Mouse (Mus musculus) adipocyte (in vitro differentiated cells): Measurements from ENCODE around the gene Capn8.
A peak's percentile ranks its signal among the peaks of the same experiment; 100 is the strongest.

Experiments used
- DNase-seq: peaks from one replicate; pipeline ENCODE4 v3.0.0-alpha.2; 2016; ENCODE audit warnings: low spot score

The Capn8 gene

GRCm38 (mm10) chr1:182550761-182551160 lies 14.0 kb upstream of the Capn8 start:
- no peak for DNase-seq

GRCm38 (mm10) chr1:182553649-182554375 lies 11.0 kb upstream of the Capn8 start:
- no peak for DNase-seq

DNA sequence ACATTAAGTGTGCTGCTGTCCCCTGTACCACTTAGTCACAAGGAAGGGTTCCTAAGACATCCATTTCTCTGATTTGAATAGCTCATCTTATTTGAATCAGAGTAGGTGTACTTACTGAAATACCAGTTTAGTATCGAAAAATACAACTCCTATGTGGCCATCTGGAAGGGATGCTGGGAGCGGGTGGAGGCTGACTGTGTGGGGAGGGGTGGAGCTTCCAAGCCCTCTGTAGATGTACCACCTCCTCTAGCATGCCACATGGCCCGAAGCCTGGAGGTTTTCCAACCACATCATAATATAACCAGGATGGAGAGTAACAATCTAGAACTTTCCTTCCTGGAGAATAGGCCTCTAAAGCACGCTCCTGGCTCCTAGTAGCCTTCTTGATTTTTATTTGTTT lies 6.5 kb upstream of the Capn8 start:
- no peak for DNase-seq

- DNase-seq = no peak
These were observed 5.3 kb upstream of the Capn8 start for GRCm38 (mm10) chr1:182559530-182559929.

- DNase-seq = peak; percentile 53
These were observed 4.3 kb upstream of the Capn8 start for GRCm38 (mm10) chr1:182560390-182561098.

DNA sequence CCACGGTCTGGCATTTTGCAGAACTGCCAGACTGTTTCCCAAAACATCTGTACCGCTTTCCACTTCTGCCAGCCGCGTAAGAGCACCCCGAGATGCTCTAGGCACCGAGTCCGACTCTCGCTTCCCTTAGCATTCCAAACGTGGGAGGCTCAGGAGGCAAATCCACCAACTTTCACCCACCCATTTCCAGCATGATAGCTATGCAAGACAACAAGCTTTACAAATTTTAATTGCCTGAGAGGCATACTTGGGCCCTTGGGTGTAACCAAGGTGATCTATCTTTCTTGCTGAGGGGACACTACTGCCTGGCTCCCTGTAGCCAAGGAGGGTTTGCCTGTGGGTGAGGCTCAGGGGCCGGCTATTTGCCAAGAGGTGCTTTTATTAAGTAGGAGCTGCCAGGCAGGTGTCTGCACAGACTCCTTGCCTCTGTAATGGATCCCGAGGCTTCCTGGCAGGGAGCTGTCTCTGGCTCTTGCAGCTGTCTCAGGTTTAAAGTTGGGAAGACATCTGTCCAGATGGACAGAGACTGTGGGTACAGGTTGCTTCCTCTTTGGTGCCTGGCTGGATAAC lies 2.8 kb upstream of the Capn8 start:
- DNase-seq = no peak

GRCm38 (mm10) chr1:182562576-182563370 lies 2.0 kb upstream of the Capn8 start:
- no peak for DNase-seq

DNA sequence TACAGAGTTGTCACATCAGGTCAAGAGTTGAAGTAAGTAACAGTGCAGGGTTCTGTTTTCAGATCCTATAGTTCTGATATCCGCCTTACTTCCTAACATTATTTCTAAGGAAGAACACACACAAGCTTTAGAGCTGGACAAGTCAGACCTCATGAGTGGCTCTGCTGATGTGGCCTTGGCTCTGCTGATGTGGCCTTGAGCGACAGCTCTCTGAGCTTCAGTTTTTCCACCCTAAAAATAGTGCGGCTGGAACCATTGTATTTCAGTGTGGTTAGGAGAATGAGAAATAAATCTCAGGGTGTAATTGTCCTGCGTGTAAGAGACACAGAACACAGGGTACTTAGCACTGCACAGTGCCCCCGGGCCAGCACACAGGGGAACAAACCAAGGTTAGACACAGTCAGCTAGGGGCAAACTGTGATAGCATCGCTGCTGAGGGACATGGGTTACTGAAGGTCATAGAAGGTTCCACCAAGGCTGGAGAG lies 586 bp downstream of the Capn8 start:
- no peak for DNase-seq

DNA sequence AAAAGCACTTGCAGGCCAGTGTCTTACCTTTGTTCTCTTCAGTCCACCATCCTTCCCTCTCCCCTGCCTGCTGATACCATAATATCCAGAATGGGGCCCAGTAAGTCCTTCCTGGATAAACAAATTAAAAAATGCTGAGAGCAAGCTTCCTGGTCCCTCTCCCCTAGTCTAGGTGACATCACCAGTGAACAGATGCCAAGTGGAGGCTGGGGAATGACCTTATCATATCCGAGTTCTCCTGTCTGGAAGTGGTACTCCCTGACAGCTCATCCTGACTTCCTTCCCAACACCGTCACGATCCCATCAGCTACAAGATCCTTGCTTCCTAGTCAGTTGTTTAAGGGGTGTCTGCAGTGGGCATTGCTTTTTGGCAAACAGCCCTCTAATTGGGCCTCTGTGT lies 6.3 kb downstream of the Capn8 start:
- peak; percentile 40 for DNase-seq

DNA sequence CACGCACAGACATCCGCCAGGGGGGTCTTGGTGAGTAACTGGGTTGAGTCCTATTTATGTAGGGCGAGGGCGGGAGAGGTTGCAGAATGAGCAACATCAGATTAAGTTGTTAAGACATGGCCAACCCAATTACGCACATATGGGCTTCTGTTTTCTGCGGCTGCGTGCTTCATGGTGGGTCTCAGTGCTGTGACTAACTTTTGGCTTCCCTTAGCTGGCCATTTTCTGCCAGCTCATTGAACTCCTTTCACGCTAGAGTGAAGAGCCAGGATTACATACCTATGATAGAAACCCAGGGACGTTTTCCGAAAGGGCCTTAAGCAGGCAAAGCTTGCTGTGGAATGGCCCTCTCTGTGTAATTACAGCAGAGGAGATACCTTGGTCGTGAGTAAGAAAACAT lies 7.2 kb downstream of the Capn8 start:
- no peak for DNase-seq

DNA sequence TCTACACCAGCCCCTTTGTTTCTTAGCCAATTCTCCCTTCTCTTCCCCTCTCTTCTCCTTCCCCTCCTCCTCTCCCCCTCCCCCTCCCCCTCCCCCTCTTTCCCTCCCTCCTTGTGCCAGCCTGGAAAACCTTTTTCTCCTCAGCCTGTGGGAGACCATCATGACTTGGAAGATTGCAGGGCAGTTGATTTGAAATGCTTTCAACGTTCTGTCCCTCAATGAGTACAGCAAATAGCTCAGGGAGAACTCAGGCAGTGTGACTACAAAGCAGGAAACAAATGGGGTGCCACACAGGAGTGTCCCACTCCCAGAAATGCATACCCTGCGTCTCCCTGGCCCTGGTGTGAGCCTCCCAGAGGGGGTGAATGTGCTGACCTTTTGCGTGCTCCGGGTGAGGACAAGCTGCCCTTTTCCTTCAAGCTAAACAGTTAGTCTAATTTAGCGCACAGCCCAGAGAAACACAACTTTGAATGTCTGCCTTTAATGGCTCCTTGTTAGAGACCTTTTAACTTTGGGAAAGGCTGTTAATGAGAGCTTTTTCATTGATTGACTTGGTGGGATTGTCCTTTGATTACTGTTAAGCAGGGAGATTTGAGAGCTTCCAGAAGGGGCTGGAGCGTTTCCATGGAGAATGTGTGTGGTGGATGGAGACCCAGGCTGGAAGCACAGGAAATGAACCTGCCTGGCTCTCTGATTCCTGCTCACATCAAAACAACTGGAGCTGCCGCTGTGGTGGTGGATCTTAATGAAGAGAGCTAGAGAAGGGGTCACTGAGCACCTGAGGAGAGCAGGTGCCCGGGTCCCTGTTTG lies 9.3 kb downstream of the Capn8 start:
- no peak for DNase-seq

GRCm38 (mm10) chr1:182574666-182575049 lies 9.9 kb downstream of the Capn8 start:
- DNase-seq = no peak

DNA sequence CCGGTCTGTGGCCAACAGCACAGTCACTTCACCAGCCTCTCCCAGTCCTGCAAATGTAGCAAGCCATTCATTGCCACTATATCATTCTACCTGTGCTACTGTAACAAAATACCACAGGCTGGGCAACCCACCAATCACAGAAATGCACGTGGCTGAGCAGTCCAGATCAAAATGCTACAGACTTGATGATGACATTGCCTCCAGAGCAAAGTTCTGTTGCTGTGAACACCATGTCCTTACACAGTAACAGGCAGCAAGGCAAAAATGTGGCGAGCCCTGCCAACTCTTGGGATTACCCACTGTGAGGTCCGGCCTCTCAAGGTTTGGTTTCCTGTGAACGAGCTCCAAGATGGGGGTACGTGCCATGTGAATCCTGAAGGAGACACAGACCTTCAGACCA lies 19.4 kb downstream of the Capn8 start:
- no peak for DNase-seq

DNA sequence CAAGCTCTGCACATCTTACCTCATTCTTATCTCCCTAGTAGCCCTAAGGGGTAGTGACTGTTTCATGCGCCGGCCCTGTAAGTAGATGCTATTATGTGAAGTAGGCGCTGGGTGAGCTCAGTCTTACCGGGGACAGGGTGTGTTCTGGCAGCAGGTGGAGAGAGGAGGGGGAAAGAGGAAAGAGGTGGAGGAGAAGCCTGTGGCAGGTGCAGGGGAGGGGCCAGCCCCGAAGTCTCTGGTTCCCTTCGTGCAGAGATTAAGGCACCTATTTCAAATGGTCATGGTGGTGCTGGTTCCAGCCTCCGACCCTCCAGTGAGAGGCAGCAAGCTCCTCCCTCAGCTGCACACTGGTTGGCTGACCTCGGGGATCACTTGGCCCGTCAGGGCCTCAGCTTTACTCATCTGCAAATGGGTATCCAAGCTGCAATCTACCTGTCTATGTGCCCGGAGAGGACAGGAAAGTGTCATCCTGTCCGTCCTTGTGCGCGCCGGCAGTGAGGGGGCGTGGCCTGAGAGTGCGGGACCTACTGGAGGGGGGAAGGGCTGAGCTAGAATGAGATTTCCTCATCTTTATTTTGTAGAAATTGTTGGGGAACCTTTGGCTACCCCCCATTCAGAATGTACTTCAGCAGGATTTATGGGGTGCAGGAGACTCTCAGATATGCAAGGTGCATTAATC lies 20.5 kb downstream of the Capn8 start:
- no peak for DNase-seq

- no peak for DNase-seq
These were observed 22.9 kb downstream of the Capn8 start for GRCm38 (mm10) chr1:182587706-182588105.

- DNase-seq = no peak
These were observed 26.7 kb downstream of the Capn8 start for GRCm38 (mm10) chr1:182591491-182591890.

GRCm38 (mm10) chr1:182592436-182592835 lies 27.6 kb downstream of the Capn8 start:
- DNase-seq = no peak

DNA sequence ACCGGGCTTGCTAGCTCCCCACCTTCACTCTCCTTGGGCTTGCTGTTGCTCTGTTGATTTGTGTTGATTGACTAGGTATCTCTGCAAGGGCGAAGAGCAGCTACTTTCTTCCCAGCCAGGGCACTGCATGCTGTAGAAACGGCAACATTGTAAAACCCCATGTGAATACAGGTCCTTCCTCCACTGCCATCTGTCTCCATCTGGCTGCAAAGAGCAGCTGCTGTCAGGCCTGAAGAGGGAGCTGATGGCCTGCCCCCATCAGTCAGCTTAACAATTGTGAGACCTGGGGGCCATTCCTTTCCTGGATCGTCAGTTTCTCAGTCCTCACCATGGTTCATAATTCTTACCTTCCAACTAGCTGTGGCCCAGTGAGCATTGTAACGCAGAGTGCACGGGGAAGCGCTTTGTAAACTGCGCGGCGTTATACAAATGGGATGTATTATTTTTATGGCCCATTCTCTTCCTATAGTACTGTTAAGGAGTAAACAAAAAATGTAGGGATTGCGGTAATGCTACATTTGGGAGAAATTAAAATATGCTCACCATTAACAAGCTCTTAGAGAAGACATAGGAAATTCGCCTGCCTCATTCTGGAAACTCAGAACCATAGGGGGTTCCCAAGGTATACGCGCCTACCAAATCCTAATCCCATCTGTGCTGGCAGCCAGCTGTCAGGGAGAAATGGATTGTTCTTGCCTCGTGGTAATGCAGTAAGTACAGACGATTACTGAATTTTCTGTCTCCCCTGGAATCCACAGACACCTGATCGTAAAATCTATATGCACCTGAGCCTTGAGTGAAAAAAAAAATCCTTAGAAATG lies 40.7 kb downstream of the Capn8 start:
- no peak for DNase-seq

- DNase-seq = no peak
These were observed 45.0 kb downstream of the Capn8 start for GRCm38 (mm10) chr1:182609701-182610335.

GRCm38 (mm10) chr1:182615465-182615864 lies 50.7 kb downstream of the Capn8 start:
- DNase-seq = no peak
